Mouse (Mus musculus): ENCODE data around the gene Faf1.

The Faf1 gene

GRCm38 (mm10) chr4:109897810-109898566 is 221.6 kb downstream of the Faf1 start:
- DNase-seq (ENCODE audit: inconsistent age in 2 of 2, low spot score in 1 of 2) = no peak

GRCm38 (mm10) chr4:109901076-109901475 is 224.7 kb downstream of the Faf1 start:
- no peak for DNase-seq (ENCODE audit: inconsistent age in 2 of 2, low spot score in 1 of 2)

DNA sequence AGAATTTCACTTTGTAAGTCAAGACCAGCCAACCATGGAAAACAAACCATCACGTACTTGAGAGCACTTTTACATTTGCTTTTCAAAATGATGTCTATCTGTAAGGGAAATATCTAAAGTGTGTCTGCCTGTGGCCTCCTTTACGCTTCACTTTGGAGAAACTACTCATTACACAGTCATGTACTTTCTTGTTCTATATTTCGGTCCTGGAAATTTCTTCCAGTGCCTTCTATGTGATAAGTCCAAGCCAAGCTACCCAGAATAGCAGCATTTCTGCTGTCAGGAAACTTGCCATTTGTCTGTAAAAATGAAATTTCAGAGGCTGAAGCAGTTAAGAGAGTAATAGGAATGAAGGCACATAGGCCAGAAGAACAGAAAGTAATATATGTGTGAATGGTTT is 228.1 kb downstream of the Faf1 start:
- DNase-seq (ENCODE audit: inconsistent age in 2 of 2, low spot score in 1 of 2) = no peak

DNA sequence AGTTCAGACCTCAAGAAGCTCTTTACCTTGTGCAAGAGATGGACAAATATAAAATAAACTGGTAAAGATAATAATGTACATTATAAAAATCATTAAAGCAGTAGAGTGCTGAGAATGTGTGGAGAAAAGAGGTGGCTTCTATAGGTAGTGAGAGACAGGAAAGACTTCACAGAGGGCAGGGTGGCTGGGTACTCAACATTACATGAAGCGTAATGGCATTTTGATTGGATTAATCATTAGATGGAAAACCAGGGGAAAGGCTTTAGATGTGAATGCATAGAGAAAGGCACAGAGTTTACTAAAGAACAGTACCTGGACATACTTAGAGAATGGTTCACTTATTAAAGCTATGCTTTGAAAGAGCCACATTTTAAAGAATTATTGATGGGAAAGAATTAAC is 252.7 kb downstream of the Faf1 start:
- DNase-seq (ENCODE audit: inconsistent age in 2 of 2, low spot score in 1 of 2) = no peak

DNA sequence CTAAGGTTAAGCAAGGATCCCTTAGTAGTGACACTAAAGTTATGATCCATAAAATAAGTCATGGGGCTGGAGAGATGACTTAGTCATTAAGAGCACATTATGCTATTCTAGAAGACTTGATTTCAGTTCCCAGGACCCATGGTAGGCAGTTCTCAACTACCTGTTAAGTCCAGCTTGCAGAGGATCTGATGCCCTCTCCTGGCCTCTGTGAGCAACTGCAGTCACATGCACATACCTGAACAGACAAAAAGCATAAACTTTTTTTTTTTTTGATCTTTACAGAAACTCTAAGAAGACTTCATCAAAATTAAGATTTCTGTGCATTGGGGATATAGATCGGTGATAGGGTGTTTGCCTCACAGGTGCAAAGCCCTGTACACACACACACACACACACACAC is 254.1 kb downstream of the Faf1 start:
- no peak for DNase-seq (ENCODE audit: inconsistent age in 2 of 2, low spot score in 1 of 2)

- no peak for DNase-seq (ENCODE audit: inconsistent age in 2 of 2, low spot score in 1 of 2)
These were observed 254.5 kb downstream of the Faf1 start for GRCm38 (mm10) chr4:109930935-109931334.

DNA sequence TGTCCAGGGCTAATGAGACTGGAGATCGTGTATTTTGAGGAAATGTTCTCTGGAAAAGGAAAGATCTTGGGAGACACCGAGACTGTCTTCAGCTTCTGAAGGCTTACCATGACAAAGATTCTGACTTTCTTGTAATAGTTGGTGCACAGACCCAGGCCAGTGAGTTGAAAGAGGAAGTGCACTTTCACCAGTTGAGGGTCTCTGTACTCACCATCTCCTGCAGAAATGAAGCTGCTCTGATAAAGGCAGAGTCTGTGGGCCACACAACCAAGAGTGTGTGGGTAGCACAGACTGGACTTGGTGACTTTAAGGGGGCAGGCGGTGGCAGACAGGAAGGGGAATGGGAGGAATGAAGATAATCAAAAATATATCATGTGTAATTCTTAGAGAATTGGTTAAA is 260.2 kb downstream of the Faf1 start:
- DNase-seq (ENCODE audit: inconsistent age in 2 of 2, low spot score in 1 of 2) = no peak

- DNase-seq (ENCODE audit: inconsistent age in 2 of 2, low spot score in 1 of 2) = no peak
These were observed 262.9 kb downstream of the Faf1 start for GRCm38 (mm10) chr4:109939291-109939690.

GRCm38 (mm10) chr4:109945554-109945953 is 269.2 kb downstream of the Faf1 start:
- no peak for DNase-seq (ENCODE audit: inconsistent age in 2 of 2, low spot score in 1 of 2)

DNA sequence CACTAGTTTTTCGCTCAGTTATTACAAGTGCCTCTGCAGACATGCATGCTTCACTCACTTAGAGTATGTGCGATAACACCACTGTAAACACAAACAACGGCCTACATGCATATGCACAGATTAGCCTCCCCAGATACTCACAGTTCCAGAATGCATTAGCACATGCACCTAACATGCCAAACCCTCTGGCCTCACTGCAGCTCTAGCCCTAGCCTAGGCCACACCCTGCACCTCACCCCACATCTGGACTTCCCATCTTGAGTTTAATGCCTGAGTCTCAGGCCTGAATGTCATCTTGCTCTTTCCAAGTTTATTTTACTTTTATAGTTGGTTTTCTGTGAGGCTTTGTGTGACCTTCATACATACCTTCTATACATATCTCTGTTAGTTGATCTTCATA is 272.9 kb downstream of the Faf1 start:
- DNase-seq (ENCODE audit: inconsistent age in 2 of 2, low spot score in 1 of 2) = no peak

DNA sequence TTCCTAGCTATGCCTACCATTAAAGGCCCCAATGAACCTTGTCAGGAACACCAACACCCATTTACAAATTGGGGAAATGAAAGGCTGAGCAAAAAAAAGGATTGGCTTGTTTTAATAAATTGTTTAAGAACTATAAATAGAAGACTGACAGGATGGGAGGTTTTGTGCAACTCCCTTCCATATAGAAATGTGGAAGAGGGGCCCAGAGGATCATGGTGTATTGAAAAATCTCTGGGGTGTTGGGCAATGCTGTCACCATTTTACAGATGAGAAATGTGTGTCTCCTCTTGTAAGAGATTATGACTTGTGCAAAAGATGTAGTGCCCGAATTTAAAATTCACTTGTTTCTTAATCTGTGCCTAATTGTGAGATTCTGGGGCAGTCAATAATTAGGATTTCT is 277.1 kb downstream of the Faf1 start:
- DNase-seq (ENCODE audit: inconsistent age in 2 of 2, low spot score in 1 of 2) = no peak

- no peak for DNase-seq (ENCODE audit: inconsistent age in 2 of 2, low spot score in 1 of 2)
These were observed 284.0 kb downstream of the Faf1 start for GRCm38 (mm10) chr4:109960201-109960935.

GRCm38 (mm10) chr4:109963570-109964279 is 287.3 kb downstream of the Faf1 start:
- no peak for DNase-seq (ENCODE audit: inconsistent age in 2 of 2, low spot score in 1 of 2)

- DNase-seq (ENCODE audit: inconsistent age in 2 of 2, low spot score in 1 of 2) = no peak
These were observed 293.2 kb downstream of the Faf1 start for GRCm38 (mm10) chr4:109969561-109969960.

GRCm38 (mm10) chr4:109973991-109974654 is 297.7 kb downstream of the Faf1 start:
- no peak for DNase-seq (ENCODE audit: inconsistent age in 2 of 2, low spot score in 1 of 2)

GRCm38 (mm10) chr4:109974655-109975380 is 298.4 kb downstream of the Faf1 start:
- no peak for DNase-seq (ENCODE audit: inconsistent age in 2 of 2, low spot score in 1 of 2)

- no peak for DNase-seq (ENCODE audit: inconsistent age in 2 of 2, low spot score in 1 of 2)
These were observed 299.2 kb downstream of the Faf1 start for GRCm38 (mm10) chr4:109975381-109976240.

- DNase-seq (ENCODE audit: inconsistent age in 2 of 2, low spot score in 1 of 2) = peak in 1 of 2 experiments; percentile 58
These were observed 300.1 kb downstream of the Faf1 start for GRCm38 (mm10) chr4:109976273-109977147.

All from adrenal gland, adult (tissue).